18 mouse cellular contexts compared by ENCODE assay signal in genomic region chr2:178576067-178576466, GRCm38 (mm10).
DNase-seq lines count a peak whose midpoint lies in the region; ATAC-seq and TF ChIP-seq lines count a peak whose summit lies in the region.
"Had no signal": no experiment of that assay in that cellular context is flagged by ENCODE, and none has a peak within 500 bp of the region (broad histone marks: within the 10 kb centered on the region; RNA-seq: fewer than 3 reads in every experiment).

No protein-coding gene starts in this region.

- DNase-seq in forebrain, postnatal 0 days = no peak
- peak; percentile 81 for DNase-seq in lung, embryonic 14.5 days
- no peak for DNase-seq in lung, postnatal 25 days (ENCODE audit: low spot score)
- no peak for DNase-seq in neural tube, embryonic 10.5 days (ENCODE audit: extremely low spot score, low spot score)
- DNase-seq in thymus, adult 18-20 months = no peak
- DNase-seq: B cell, adult 2 months; cerebellum, adult 18-20 months; gastrocnemius, postnatal 36 days; heart, adult 18-20 months; heart, postnatal 14 days had no signal

- H3K4me2 ChIP-seq in forebrain, postnatal 0 days (ENCODE audit: low read depth) = no peak overlapping the region
- H3K4me2 ChIP-seq in forebrain, embryonic 16.5 days (ENCODE audit: low read length) = no peak overlapping the region
- H3K4me2 ChIP-seq in lung, embryonic 14.5 days = no peak overlapping the region
- H3K4me2 ChIP-seq in neural tube, embryonic 15.5 days = no peak overlapping the region
- H3K4me2 ChIP-seq: forebrain, embryonic 13.5 days; heart, embryonic 15.5 days; hindbrain, embryonic 15.5 days had no signal

- H3K27ac ChIP-seq in forebrain, postnatal 0 days (ENCODE audit: low read depth, low read length) = no peak overlapping the region
- H3K27ac ChIP-seq in forebrain, embryonic 16.5 days (ENCODE audit: low read length) = no peak overlapping the region
- no peak overlapping the region for H3K27ac ChIP-seq in lung, embryonic 14.5 days (ENCODE audit: low read depth)
- H3K27ac ChIP-seq in neural tube, embryonic 15.5 days (replicated peaks) = 0 out of 2 replicates have a peak overlapping the region, but pooled peaks have one; percentile 7
- H3K27ac ChIP-seq: embryonic facial prominence, embryonic 10.5 days; forebrain, embryonic 13.5 days; heart, embryonic 10.5 days; heart, embryonic 15.5 days; hindbrain, embryonic 15.5 days had no signal

- 57% methylated on average over 7 of the region's 7 CpGs for WGBS in forebrain, postnatal 0 days
- 55% methylated on average over 7 of the region's 7 CpGs for WGBS in forebrain, embryonic 16.5 days
- 26% methylated on average over 7 of the region's 7 CpGs for WGBS in lung, embryonic 14.5 days
- 60% methylated on average over 7 of the region's 7 CpGs for WGBS in neural tube, embryonic 15.5 days

- H3K9me3 ChIP-seq in forebrain, postnatal 0 days (ENCODE audit: low read length) = no peaks in the 10 kb centered on the region
- no peaks in the 10 kb centered on the region for H3K9me3 ChIP-seq in forebrain, embryonic 16.5 days (ENCODE audit: control insufficient read depth, low read length)
- no peaks in the 10 kb centered on the region for H3K9me3 ChIP-seq in lung, embryonic 14.5 days (ENCODE audit: low read depth, low read length)
- H3K9me3 ChIP-seq in neural tube, embryonic 15.5 days (replicated peaks) = no peaks in the 10 kb centered on the region
- H3K9me3 ChIP-seq: embryonic facial prominence, embryonic 10.5 days; forebrain, embryonic 13.5 days; heart, embryonic 10.5 days; heart, embryonic 15.5 days; hindbrain, embryonic 15.5 days had no signal

- TF ChIP-seq CTCF in forebrain, postnatal 0 days (IDR thresholded peaks at IDR 0.05; ENCODE audit: low read depth) = no peak
- TF ChIP-seq CTCF in lung, embryonic 14.5 days (IDR thresholded peaks at IDR 0.05; ENCODE audit: low read depth) = no peak

- H3K4me3 ChIP-seq in forebrain, postnatal 0 days (ENCODE audit: low read depth, low read length) = no peak overlapping the region
- H3K4me3 ChIP-seq in forebrain, embryonic 16.5 days (replicated peaks; ENCODE audit: low read length) = no peak overlapping the region
- no peak overlapping the region for H3K4me3 ChIP-seq in lung, embryonic 14.5 days (ENCODE audit: low read depth, low read length)
- no peak overlapping the region for H3K4me3 ChIP-seq in neural tube, embryonic 15.5 days (replicated peaks)
- H3K4me3 ChIP-seq: embryonic facial prominence, embryonic 10.5 days; forebrain, embryonic 13.5 days; heart, embryonic 10.5 days; heart, embryonic 15.5 days; hindbrain, embryonic 15.5 days had no signal

- H3K9ac ChIP-seq in forebrain, postnatal 0 days = no peak overlapping the region
- H3K9ac ChIP-seq in forebrain, embryonic 16.5 days (replicated peaks; ENCODE audit: low read depth, low read length) = no peak overlapping the region
- no peak overlapping the region for H3K9ac ChIP-seq in lung, embryonic 14.5 days
- no peak overlapping the region for H3K9ac ChIP-seq in neural tube, embryonic 15.5 days (replicated peaks)
- H3K9ac ChIP-seq: forebrain, embryonic 13.5 days; heart, embryonic 15.5 days; hindbrain, embryonic 15.5 days had no signal

- peak; percentile 45; the same call in 1 of the 2 replicates for ATAC-seq in forebrain, postnatal 0 days
- ATAC-seq in forebrain, embryonic 16.5 days = no peak
- peak; percentile 78 for ATAC-seq in lung, embryonic 14.5 days (ENCODE audit: insufficient read depth)
- ATAC-seq in neural tube, embryonic 15.5 days (ENCODE audit: low FRiP score) = no peak
- ATAC-seq in CD4-positive, CD25-positive, alpha-beta regulatory T cell, adult 4 months = no peak

- no peaks in the 10 kb centered on the region for H3K4me1 ChIP-seq in forebrain, postnatal 0 days (ENCODE audit: insufficient read depth)
- peaks cover 14% of the 10 kb centered on the region for H3K4me1 ChIP-seq in forebrain, embryonic 16.5 days (replicated peaks; ENCODE audit: control insufficient read depth, insufficient read depth, low read length)
- H3K4me1 ChIP-seq in lung, embryonic 14.5 days (ENCODE audit: insufficient read depth) = 0 out of 2 replicates have a peak, but pooled peaks cover 3% of the 10 kb centered on the region
- H3K4me1 ChIP-seq in neural tube, embryonic 15.5 days = peaks cover 34% of the 10 kb centered on the region
- H3K4me1 ChIP-seq: heart, embryonic 10.5 days had no signal

- no peaks in the 10 kb centered on the region for H3K36me3 ChIP-seq in forebrain, postnatal 0 days (ENCODE audit: insufficient read depth)
- H3K36me3 ChIP-seq in forebrain, embryonic 16.5 days (ENCODE audit: control insufficient read depth, insufficient read depth) = no peaks in the 10 kb centered on the region
- no peaks in the 10 kb centered on the region for H3K36me3 ChIP-seq in lung, embryonic 14.5 days (ENCODE audit: insufficient read depth)
- no peaks in the 10 kb centered on the region for H3K36me3 ChIP-seq in neural tube, embryonic 15.5 days
- H3K36me3 ChIP-seq: embryonic facial prominence, embryonic 10.5 days; heart, embryonic 10.5 days; heart, embryonic 15.5 days; hindbrain, embryonic 15.5 days had no signal

- no peaks in the 10 kb centered on the region for H3K27me3 ChIP-seq in forebrain, postnatal 0 days (ENCODE audit: insufficient read depth, low read length)
- no peaks in the 10 kb centered on the region for H3K27me3 ChIP-seq in forebrain, embryonic 16.5 days (replicated peaks; ENCODE audit: control insufficient read depth, insufficient read depth, low read length)
- H3K27me3 ChIP-seq in lung, embryonic 14.5 days (ENCODE audit: insufficient read depth, low read length) = peaks cover 3% of the 10 kb centered on the region; the same call in 1 of the 2 replicates
- no peaks in the 10 kb centered on the region for H3K27me3 ChIP-seq in neural tube, embryonic 15.5 days (replicated peaks)
- H3K27me3 ChIP-seq: forebrain, embryonic 13.5 days; hindbrain, embryonic 15.5 days had no signal

Comparison
In these comparisons a context has a peak if more than half of its experiments do, and no peak if none do; other contexts are left out.
1. ATAC-seq: peak in forebrain, postnatal 0 days (single experiment) and lung, embryonic 14.5 days (single experiment); none in forebrain, embryonic 16.5 days (single experiment), neural tube, embryonic 15.5 days (single experiment) and CD4-positive, CD25-positive, alpha-beta regulatory T cell, adult 4 months (single experiment).